Mouse (Mus musculus): ENCODE measurements around the gene Filip1.

DNA sequence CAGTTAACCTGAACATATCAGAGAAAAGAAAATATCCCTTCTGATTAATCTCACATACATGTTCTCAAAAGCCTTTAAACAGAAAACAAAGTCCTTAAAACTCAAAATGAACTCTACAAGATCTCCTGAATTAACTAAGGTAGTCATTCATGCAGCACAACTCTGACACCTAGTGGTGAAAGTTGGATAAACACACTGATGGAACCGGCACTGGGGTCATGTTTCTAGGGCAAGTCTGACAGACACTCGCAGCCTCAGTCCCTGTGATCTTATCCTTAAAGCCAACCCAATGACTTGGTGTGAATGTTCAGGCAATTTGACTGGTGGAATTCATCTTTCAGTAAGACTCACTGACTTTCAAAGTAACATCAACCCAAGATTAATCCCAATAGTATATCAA lies 13.4 kb upstream of the Filip1 start:
- peak; percentile 69 for TF ChIP-seq CTCF (conservative IDR thresholded peaks at IDR 0.05; ENCODE audit: low read length)
- TF ChIP-seq POU5F1 (IDR thresholded peaks at IDR 0.05; ENCODE audit: borderline replicate concordance, low read length) = no peak
